Mouse (Mus musculus) G1E (cell line): ENCODE measurements around the gene Rpl7l1. TPM values are rescaled to one million over a fixed set of nuclear protein-coding genes. Genes with fewer than 3 reads are reported as not detected.
A peak's percentile ranks its signal among the peaks of the same experiment; 100 is the strongest.

ENCODE experiments used
- ATAC-seq: 2 replicates; pipeline ENCODE4 v1.8.0; 2016; ENCODE audit warnings: mild to moderate bottlenecking; ENCODE audit not compliant: insufficient number of reproducible peaks, poor library complexity, low FRiP score, severe bottlenecking; ENCODE audit errors: extremely low read depth
- DNase-seq: peaks from one replicate; pipeline ENCODE4 v3.0.0; 2012; ENCODE audit warnings: low spot score
- H3K27me3 ChIP-seq: 2 replicates; pipeline ENCODE4 v1.6.1; 2012; ENCODE audit warnings: mild to moderate bottlenecking, low read length, inconsistent platforms; ENCODE audit not compliant: insufficient read depth
- H3K36me3 ChIP-seq: replicated peaks from 2 replicates; pipeline ENCODE3; 2012; ENCODE audit warnings: mild to moderate bottlenecking, inconsistent platforms
- H3K4me1 ChIP-seq: 2 replicates; pipeline ENCODE4 v1.6.1; 2012; ENCODE audit warnings: low read depth, low read length, inconsistent platforms, mixed read lengths; ENCODE audit not compliant: insufficient read depth
- H3K4me3 ChIP-seq: 2 replicates; pipeline ENCODE4 v1.5.1; 2012; ENCODE audit warnings: low read depth, mild to moderate bottlenecking, inconsistent platforms, low read length, moderate library complexity, mixed read lengths
- H3K9me3 ChIP-seq: replicated peaks from 2 replicates; pipeline ENCODE4 v1.6.1; 2012; ENCODE audit warnings: inconsistent platforms
- CTCF ChIP-seq: IDR thresholded peaks from 2 replicates; pipeline ENCODE4 v1.5.1; 2012; ENCODE audit warnings: low read depth, low read length, inconsistent platforms, mixed read lengths
- GATA1 ChIP-seq: IDR thresholded peaks from 2 replicates; pipeline ENCODE4 v1.6.1; 2012; ENCODE audit warnings: borderline replicate concordance, low read length, inconsistent platforms, mixed read lengths
- GATA2 ChIP-seq: IDR thresholded peaks from 2 replicates; pipeline ENCODE4 v1.6.1; 2012; ENCODE audit warnings: low read depth, low read length, inconsistent platforms, borderline replicate concordance
- POLR2AphosphoS5 ChIP-seq: IDR thresholded peaks from 2 replicates; pipeline ENCODE4 v1.6.1; 2012; ENCODE audit warnings: low read depth, low read length, inconsistent platforms; ENCODE audit not compliant: insufficient replicate concordance
- TAL1 ChIP-seq: conservative IDR thresholded peaks from 2 replicates; pipeline ENCODE4 v1.6.1; 2012; ENCODE audit warnings: low read depth, low read length, inconsistent platforms, mixed read lengths
- polyA plus RNA-seq: library from polyadenylated mRNA; stranded (reverse); fragments of >175 nt; gene quantifications from 2 replicates; pipeline ENCODE4 v1.2.3, GENCODE M21; 2012
- total RNA-seq, 2 experiments: library from RNA; stranded (forward) in 1 of 2; stranded (reverse) in 1 of 2; fragments of 200-1000 nt in 1 of 2; fragments of >200 nt in 1 of 2; fragmentation: Nextera tagmentation in 1 of 2; gene quantifications; 2 replicates each; pipeline ENCODE4 v1.2.3; 2014 to 2017

Rpl7l1 gene
- total and polyA plus RNA-seq, 3 experiments: 11.3 to 181 (median 154) TPM

DNA sequence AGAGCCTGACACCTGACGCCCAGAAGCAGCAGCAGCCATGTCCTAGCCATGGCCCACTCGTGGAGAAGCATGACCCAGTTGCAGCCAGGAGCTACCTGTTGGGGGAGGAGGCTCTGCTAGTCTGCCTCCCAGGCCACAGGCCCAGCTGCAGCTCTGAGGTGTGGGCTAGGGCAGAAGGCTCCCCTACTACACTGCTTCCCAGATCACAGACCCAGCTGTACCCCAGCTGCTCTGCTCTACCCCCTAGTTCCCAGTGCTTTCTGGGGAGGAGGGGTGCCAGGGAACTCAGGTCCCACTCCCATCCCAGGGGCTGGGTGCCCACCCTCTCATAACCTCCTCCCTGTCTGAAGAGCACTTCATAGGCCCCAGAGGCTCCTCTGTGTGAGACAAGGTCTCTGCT lies 18.9 kb downstream of the Rpl7l1 start, which contains the start of gene Ptcra:
Gene Ptcra (minus strand): TSS at position 169 of the 400 bp plus-strand sequence.
- Histone ChIP-seq H3K9me3 (no peaks in the 10 kb centered on the region), H3K36me3 (no peaks in the 10 kb centered on the region), H3K4me1 (peaks cover 9% of the 10 kb centered on the region), H3K4me3 (no peak within 1 kb of the TSS), H3K27me3 (peaks cover 30% of the 10 kb centered on the region)
- no peak for DNase-seq
- no peak for ATAC-seq
- TF ChIP-seq POLR2AphosphoS5 (no peak), TAL1 (no peak), CTCF (no peak), GATA1 (no peak), GATA2 (no peak)

DNA sequence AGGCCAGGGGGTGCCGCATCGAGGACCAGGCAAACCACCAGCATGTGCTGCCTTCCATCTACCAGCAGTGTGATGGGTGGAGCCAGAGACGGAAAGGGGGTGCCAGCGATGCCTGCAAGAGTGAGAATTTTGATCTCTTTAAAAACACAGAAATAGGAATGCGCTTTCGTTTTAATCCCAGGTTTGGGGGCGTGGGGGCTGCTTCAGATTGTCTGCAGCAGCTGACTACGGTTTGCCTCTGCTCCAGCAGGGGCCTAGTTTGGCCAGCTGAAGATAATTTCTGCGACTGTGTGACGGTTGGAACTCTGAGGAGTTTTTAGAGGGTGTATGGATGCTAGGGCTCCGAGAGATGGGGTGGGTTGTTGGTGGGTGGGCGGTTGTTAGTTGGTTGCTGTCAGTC lies 23.7 kb downstream of the Rpl7l1 start:
- TF ChIP-seq POLR2AphosphoS5 (no peak), GATA1 (no peak), TAL1 (no peak), GATA2 (no peak), CTCF (no peak)
- ATAC-seq (no peak), DNase-seq (no peak)
- Histone ChIP-seq H3K4me3 (no peak overlapping the region), H3K27me3 (peaks cover 35% of the 10 kb centered on the region), H3K9me3 (0 out of 2 replicates have a peak, but pooled peaks cover 3% of the 10 kb centered on the region), H3K4me1 (0 out of 2 replicates have a peak, but pooled peaks cover 4% of the 10 kb centered on the region), H3K36me3 (no peaks in the 10 kb centered on the region)

DNA sequence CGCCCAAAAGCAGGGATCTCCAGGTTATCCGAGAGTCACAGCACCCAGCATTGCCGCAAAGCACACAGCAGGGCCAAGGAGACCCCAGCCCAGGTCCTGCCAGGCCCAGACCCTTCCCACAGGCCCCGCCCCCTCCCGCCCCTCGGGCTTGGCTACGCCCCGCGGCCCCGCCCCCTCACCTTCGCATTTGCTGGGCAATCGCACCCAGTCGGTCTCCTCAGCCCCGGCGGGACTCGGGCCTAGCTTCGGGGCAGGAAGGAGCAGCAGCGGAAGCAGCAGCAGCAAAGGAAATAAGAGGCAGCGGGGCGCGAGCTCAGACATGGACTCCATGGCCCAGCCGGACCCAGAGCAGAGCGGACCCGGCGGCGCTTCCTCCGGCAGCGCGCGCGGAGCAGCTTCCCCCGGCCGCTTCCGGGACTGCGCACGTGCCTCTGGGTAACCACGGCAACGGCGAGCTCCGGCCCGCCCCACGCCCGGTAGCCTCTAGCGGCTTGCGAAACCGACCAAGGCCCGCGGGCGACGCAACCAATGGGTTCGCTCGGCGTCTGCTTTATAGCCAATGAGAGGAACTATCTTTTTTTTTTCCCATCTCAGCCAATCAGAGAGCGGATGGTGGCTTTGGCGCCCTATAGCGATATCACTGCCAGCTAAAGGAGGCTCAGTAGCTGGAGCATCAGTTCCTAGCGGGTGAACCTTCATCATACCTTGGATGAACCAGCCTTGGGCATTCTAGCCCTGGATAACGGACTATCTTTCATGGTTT lies 30.5 kb downstream of the Rpl7l1 start, which contains the start of gene Cnpy3:
Gene Cnpy3 (minus strand): TSS at position 421 of the 763 bp plus-strand sequence.
- peaks cover 36% of the 10 kb centered on the region for H3K4me1 ChIP-seq
- peak; percentile 98 for ATAC-seq
- H3K4me3 ChIP-seq: peak within 1 kb of the TSS; percentile 79
- H3K27me3 ChIP-seq: peaks cover 18% of the 10 kb centered on the region
- TF ChIP-seq GATA2: no peak
- TF ChIP-seq TAL1: no peak
- no peak for TF ChIP-seq GATA1
- no peak for TF ChIP-seq POLR2AphosphoS5
- TF ChIP-seq CTCF: no peak
- peaks cover 29% of the 10 kb centered on the region for H3K36me3 ChIP-seq
- H3K9me3 ChIP-seq: 0 out of 2 replicates have a peak, but pooled peaks cover 3% of the 10 kb centered on the region
- peak; percentile 97 for DNase-seq

DNA sequence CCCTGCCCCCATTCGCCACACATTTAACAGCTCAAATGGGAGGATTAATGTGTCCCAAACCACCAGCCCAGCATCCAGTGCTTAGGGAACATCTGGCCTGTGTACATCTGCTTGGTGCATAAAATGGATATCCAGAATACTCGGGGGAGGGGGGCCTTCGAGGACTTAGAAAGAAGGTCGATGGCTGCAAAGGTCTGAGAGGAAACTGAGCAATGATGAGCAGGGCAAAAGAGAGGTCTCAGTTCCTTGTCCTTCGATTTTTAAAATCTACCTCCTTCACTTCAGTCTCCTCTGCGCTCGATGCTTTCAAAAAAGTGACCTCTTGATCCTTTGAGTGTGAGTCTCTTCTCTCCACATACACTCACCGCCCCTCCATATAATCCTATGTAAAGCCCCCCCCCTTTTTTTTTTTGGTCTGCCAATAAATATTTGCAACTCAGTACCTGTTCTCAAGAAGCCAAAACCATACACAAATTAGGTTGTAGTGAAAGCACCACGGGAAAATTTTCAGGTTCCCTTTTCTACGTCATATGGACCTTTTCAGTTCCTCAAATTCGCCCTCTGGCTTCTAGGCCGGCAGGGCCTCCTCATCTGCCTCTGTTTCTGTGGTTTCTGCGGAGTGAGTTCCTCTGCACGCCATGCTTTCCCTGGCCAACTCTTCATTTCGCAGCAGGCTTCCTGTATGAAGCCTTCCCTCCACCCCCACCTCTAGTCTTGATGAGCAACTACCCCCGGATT lies 31.2 kb downstream of the Rpl7l1 start:
- ATAC-seq (peak; percentile 19; the same call in 1 of the 2 replicates), DNase-seq (peak; percentile 68)
- 0 out of 2 replicates have a peak, but pooled peaks cover 3% of the 10 kb centered on the region for H3K9me3 ChIP-seq

DNA sequence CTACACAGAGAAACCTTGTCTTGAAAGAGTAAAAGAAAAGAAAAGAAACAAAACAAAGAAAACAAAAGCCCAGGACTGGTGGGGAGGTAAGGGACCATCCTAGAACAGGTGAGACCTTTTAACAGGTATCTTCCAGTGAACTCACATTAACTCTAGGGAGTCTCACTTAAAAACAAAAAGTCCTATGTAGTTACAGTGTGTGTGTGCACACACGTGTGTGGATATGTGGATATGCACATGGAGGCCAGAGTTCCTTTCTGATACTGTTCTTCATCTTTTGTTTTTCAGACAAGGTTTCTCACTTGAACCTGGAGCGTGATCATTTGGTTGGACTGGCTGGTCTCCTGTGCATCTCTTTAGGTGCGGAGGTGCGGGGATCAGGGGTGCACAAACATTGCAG lies 31.9 kb downstream of the Rpl7l1 start:
- peaks cover 5% of the 10 kb centered on the region for H3K27me3 ChIP-seq
- no peak for ATAC-seq

More for the DNA sequence above, 31.2 kb downstream of the Rpl7l1 start:
- H3K4me3 ChIP-seq: peak overlapping the region; percentile 79
- peaks cover 38% of the 10 kb centered on the region for H3K4me1 ChIP-seq
- TF ChIP-seq TAL1 (no peak), GATA2 (no peak), GATA1 (no peak), CTCF (no peak), POLR2AphosphoS5 (no peak)
- H3K27me3 ChIP-seq: peaks cover 11% of the 10 kb centered on the region
- H3K36me3 ChIP-seq: peaks cover 37% of the 10 kb centered on the region

DNA sequence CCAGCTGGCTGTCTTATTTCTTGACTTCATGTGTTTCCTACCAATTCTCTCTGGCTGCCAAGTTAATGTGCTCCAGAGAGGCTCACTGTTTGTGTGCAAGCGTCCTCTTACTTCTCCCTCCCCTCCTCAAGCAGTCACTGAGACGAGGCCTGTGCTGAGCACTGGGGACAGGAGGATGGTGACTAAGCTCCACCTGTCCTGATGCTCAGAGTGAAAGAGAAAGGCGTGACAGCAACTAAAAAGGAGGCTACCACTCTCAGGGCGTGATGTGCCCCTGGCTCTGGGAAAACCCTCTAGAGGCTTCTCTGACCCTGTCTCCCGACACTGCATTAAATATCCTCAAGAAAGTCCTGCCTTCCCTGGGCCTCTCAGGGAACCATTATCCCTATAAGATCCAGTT lies 33.2 kb downstream of the Rpl7l1 start:
- no peaks in the 10 kb centered on the region for H3K27me3 ChIP-seq
- DNase-seq (no peak), ATAC-seq (no peak)
- peaks cover 55% of the 10 kb centered on the region for H3K36me3 ChIP-seq
- no peaks in the 10 kb centered on the region for H3K9me3 ChIP-seq
- H3K4me3 ChIP-seq: no peak overlapping the region
- peaks cover 38% of the 10 kb centered on the region for H3K4me1 ChIP-seq
- TF ChIP-seq CTCF: no peak
- TF ChIP-seq GATA1: no peak
- TF ChIP-seq POLR2AphosphoS5: no peak
- TF ChIP-seq GATA2: no peak
- TF ChIP-seq TAL1: no peak

More for the DNA sequence above, 31.9 kb downstream of the Rpl7l1 start:
- Histone ChIP-seq H3K9me3 (0 out of 2 replicates have a peak, but pooled peaks cover 3% of the 10 kb centered on the region), H3K4me1 (peaks cover 36% of the 10 kb centered on the region), H3K36me3 (peaks cover 43% of the 10 kb centered on the region), H3K4me3 (peak overlapping the region; percentile 79)
- TF ChIP-seq POLR2AphosphoS5: no peak
- TF ChIP-seq GATA1: no peak
- no peak for TF ChIP-seq GATA2
- TF ChIP-seq CTCF: no peak
- TF ChIP-seq TAL1: no peak
- no peak for DNase-seq
